19 mouse cellular contexts compared by ENCODE assay signal in genomic region chr3:146099925-146100324, GRCm38 (mm10). TPM values are rescaled to one million over a fixed set of nuclear protein-coding genes. Genes with fewer than 3 reads are reported as not detected.
"Had no signal": no experiment of that assay in that cellular context is flagged by ENCODE, and none has a peak within 500 bp of the region (broad histone marks: within the 10 kb centered on the region; RNA-seq: fewer than 3 reads in every experiment).

No protein-coding gene starts in this region.

- H3K27ac ChIP-seq: kidney, embryonic 15.5 days; limb, embryonic 13.5 days; liver, embryonic 14.5 days; midbrain, embryonic 13.5 days had no signal

- H3K4me1 ChIP-seq: kidney, embryonic 15.5 days; limb, embryonic 13.5 days; midbrain, embryonic 13.5 days had no signal

- ATAC-seq: midbrain, embryonic 13.5 days had no signal

- H3K27me3 ChIP-seq: kidney, embryonic 15.5 days; limb, embryonic 13.5 days; midbrain, embryonic 13.5 days had no signal

- H3K9ac ChIP-seq: kidney, embryonic 15.5 days; limb, embryonic 13.5 days; liver, embryonic 14.5 days; midbrain, embryonic 13.5 days had no signal

- DNase-seq: kidney, postnatal 14 days; left cerebral cortex, postnatal 4 days; lung, adult 18-20 months; right cerebral cortex, adult 18-20 months; right cerebral cortex, postnatal 25 days; thymus, adult 18-20 months; thymus, postnatal 25 days had no signal

- H3K36me3 ChIP-seq: kidney, embryonic 15.5 days; limb, embryonic 13.5 days; midbrain, embryonic 13.5 days had no signal

- H3K4me3 ChIP-seq: kidney, embryonic 15.5 days; limb, embryonic 13.5 days; midbrain, embryonic 13.5 days had no signal

- H3K4me2 ChIP-seq: kidney, embryonic 15.5 days; limb, embryonic 13.5 days; midbrain, embryonic 13.5 days had no signal

- H3K9me3 ChIP-seq: limb, embryonic 13.5 days; midbrain, embryonic 13.5 days had no signal

RNA-seq across cellular contexts. Expression of gene Wdr63, which starts 8.0 kb away (rescaled TPM):
- total RNA-seq: megakaryocyte progenitor cell, adult 5-6 weeks had no signal
- polyA plus RNA-seq: small intestine, adult 2 months had no signal

RNA-seq across cellular contexts. Expression of gene Mcoln3, which starts 17.3 kb away (rescaled TPM):
- total RNA-seq: layer of hippocampus, adult 8-10 months; left cerebral cortex, adult 18-20 months; left cerebral cortex, postnatal 10 days; liver, adult 2 months had no signal
- polyA plus RNA-seq: liver, adult 2 months had no signal

RNA-seq across cellular contexts. Expression of gene Mcoln2, which starts 49.7 kb away (rescaled TPM):
- total RNA-seq: layer of hippocampus, postnatal 14 days; left cerebral cortex, adult 18-20 months; left cerebral cortex, postnatal 4 days had no signal
- polyA plus RNA-seq: neural tube, embryonic 14.5 days had no signal
